Mouse (Mus musculus): ENCODE results near the gene Pkd1l1. TPM values are rescaled to one million over a fixed set of nuclear protein-coding genes. Genes with fewer than 3 reads are reported as not detected.

Gene Pkd1l1
- not detected in 2 replicates for polyA plus RNA-seq (2016; fragmentation: Nextera tagmentation; extraction: Ambion mirVana)

DNA sequence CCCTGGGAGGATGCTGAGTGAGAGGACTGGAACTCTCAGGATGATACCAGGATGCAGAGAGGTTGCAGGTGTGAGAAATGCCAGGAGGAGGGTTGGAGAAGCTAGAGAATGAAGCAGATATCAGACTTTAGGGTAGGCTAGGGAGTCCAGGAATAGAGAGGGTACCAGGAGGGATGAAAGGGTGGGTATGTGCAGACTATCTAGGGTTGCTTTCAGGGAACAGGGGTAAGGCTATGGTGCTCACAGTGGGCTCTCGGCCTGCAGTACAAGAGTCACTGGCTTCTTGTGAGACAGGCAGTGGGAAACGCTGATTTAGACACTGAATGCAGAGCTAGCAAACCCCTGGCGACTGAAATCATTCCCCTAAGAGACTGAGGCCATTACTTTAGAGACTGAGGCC lies at the start of gene Pkd1l1:
Gene Pkd1l1, minus strand, starts transcription at position 101 of the 400 bp plus-strand sequence.
- Histone ChIP-seq H3K9me3 (no peaks in the 10 kb centered on the region), H3K4me3 (no peak within 1 kb of the TSS), H3K27me3 (ENCODE audit: poor library complexity, severe bottlenecking) (no peaks in the 10 kb centered on the region), H3K4me1 (peaks cover 6% of the 10 kb centered on the region; the same call in 1 of the 2 replicates), H3K27ac (no peak within 1 kb of the TSS), H3K36me3 (replicated peaks) (no peaks in the 10 kb centered on the region)
- WGBS = 67% methylated on average over 3 of the region's 3 CpGs
- DNase-seq (ENCODE audit: extremely low spot score, low spot score) = no peak

DNA sequence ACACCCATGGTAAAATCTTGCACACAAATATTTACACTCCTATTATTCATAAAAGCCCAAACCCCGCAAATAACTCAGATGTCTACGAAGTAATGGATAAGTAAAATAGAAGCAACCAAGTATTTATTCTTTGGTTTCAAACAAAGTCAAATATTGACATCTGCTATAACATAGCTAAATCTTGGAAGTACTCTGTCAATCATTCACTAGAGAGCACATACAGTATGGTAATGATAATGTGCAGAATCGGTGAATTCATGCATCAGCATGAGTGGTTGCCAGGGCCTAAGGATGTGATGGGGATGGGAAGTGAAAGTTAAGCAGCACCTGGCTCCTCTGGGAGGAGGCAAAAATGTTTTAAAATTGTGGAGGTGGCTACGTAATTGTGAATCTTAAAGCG lies 47.1 kb upstream of the Pkd1l1 start:
- 95% methylated on average over 5 of the region's 5 CpGs for WGBS
- no peaks in the 10 kb centered on the region for H3K4me1 ChIP-seq

DNA sequence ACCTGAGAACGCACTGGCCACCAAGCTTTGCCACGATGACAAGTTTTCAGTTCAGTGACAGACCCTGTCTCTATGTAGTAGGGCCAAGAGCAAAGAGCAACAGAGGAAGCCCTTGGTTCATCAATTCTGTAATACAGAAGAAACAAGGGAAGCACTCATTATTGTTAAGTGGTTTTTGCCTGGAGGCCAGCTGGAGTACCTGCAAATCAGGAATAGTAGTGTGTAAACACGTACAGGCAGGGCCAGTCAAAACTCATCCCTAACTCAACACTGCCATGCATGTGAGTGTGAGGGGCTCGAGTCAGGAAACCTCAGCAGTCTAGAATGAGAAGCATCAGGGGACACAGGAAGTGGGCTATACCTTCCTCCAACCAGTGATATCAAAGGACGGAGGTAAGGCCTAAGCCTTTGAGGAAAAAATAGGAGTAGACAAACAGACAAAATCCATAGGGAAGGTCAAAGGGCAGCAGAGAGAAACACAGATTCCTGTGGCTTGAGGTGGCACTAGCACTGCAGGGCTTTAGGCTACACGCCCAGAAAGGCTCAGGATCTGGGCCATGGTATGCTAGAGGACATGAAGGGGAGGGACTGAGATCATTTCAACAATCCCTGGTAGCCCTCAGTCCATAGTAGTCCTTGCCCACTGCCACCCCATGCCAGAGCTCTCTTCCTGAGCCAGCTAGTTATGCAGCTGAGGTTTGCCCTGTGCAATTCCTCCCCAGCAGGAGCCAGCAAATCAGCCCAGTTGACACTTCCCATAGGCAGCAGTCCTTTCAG lies 45.6 kb upstream of the Pkd1l1 start:
- 80% methylated on average over 6 of the region's 6 CpGs for WGBS
- Histone ChIP-seq H3K36me3 (replicated peaks) (no peaks in the 10 kb centered on the region), H3K27ac (no peak overlapping the region), H3K4me3 (no peak overlapping the region), H3K9me3 (no peaks in the 10 kb centered on the region), H3K27me3 (ENCODE audit: poor library complexity, severe bottlenecking) (no peaks in the 10 kb centered on the region), H3K4me1 (no peaks in the 10 kb centered on the region)
- DNase-seq (ENCODE audit: extremely low spot score, low spot score) = no peak

More for the DNA sequence above, 47.1 kb upstream of the Pkd1l1 start:
- DNase-seq (ENCODE audit: extremely low spot score, low spot score) = no peak
- no peaks in the 10 kb centered on the region for H3K36me3 ChIP-seq (replicated peaks)
- H3K27me3 ChIP-seq (ENCODE audit: poor library complexity, severe bottlenecking) = no peaks in the 10 kb centered on the region
- no peak overlapping the region for H3K27ac ChIP-seq
- H3K9me3 ChIP-seq = no peaks in the 10 kb centered on the region
- H3K4me3 ChIP-seq = no peak overlapping the region

DNA sequence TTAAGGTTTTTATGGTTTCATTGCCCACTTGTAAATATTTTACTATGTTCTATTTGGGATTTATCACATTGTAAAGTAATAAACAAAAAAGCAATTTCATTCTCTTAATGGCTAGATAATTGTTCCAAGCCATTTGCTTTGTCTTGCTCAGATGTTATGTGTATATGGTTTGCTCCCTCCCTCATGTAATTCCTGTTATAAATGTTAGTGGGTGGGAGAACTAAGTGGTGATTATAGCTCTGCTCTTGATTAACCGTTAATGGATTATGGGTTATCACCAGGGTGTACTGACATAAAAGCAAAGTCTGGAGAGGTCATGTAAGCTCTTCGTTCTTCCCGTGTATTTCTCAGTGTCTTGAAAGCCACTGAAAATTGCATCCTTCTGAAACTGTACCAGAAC lies 41.7 kb upstream of the Pkd1l1 start:
- Histone ChIP-seq H3K36me3 (replicated peaks) (no peaks in the 10 kb centered on the region), H3K9me3 (no peaks in the 10 kb centered on the region), H3K4me1 (peaks cover 10% of the 10 kb centered on the region), H3K27ac (no peak overlapping the region), H3K27me3 (ENCODE audit: poor library complexity, severe bottlenecking) (no peaks in the 10 kb centered on the region), H3K4me3 (no peak overlapping the region)
- WGBS = 95% methylated on average over 3 of the region's 3 CpGs
- DNase-seq (ENCODE audit: extremely low spot score, low spot score) = no peak

DNA sequence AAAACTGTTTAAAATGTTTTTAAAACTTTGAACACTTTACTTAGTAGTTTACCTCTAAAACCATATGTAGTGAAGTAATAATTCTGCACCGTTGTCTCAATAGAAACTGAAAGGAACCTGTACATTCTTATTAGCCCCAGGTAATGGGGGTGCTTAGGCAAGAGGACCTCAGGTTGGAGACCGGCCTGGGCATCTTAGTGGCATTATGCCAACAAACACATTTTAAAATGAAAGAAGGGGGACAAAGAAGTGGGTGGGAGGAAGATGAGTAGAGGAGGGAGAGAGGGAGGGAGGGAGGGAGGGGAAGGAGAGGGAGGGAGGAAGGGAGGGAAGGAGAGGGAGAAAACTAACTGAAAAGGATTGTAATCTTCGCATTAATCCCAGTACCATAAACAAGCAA lies 38.3 kb upstream of the Pkd1l1 start:
- H3K27me3 ChIP-seq (ENCODE audit: poor library complexity, severe bottlenecking) = no peaks in the 10 kb centered on the region
- peak overlapping the region; percentile 96 for H3K27ac ChIP-seq
- peak overlapping the region; percentile 81 for H3K4me3 ChIP-seq
- H3K9me3 ChIP-seq = no peaks in the 10 kb centered on the region
- H3K36me3 ChIP-seq (replicated peaks) = peaks cover 25% of the 10 kb centered on the region
- DNase-seq (ENCODE audit: extremely low spot score, low spot score) = peak; percentile 17
- H3K4me1 ChIP-seq = peaks cover 25% of the 10 kb centered on the region
- WGBS = 1% methylated on average over 3 of the region's 3 CpGs

DNA sequence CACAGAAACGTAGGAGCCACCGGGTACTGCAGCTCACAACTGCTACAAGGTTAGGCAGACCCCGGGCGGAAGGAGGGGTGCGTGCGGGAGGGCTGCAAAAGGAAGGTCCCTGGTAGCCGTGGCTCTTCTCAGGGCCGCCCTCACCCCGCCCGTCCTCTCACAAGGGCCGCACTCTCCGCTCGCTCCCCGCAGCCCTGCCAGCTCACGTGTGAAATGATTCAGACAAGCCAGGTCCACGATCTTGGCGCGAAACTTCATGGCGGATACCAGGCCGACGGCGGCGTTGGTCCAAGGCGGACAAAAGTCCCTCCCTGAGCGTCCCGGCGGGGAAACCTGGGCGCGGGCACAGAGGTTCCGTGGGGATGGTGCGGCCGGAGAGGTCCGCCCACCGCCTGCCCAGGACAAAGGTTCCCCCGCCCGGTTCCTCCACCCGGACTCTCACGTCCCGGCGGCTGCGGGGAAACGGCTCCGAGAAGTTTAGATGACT lies 37.8 kb upstream of the Pkd1l1 start, which contains the start of gene Hus1:
Gene Hus1, minus strand, starts transcription at position 339 of the 487 bp plus-strand sequence.
- DNase-seq (ENCODE audit: extremely low spot score, low spot score) = peak; percentile 88
- under 1% methylated on average over 43 of the region's 43 CpGs for WGBS
- peak within 1 kb of the TSS; percentile 81 for H3K4me3 ChIP-seq

DNA sequence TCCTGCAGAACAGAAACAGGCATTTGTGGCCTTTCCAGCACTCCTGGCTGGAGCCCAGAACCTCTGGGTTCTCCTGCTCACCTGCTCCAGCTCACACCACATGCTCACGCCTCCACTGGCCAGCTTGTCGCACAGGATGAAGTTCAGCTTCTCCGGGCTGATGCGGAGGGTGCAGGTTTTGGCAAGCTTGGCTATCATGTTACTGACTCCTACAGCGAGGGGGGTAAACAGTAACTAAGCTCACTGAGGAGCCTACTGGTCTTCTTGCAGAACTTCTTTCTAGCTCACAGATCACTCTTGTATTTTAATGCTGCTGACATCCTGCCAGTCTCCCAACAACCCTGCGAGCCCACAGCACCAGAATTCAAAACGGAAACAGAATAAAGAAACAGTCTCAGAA lies 37.4 kb upstream of the Pkd1l1 start:
- Histone ChIP-seq H3K36me3 (replicated peaks) (peaks cover 35% of the 10 kb centered on the region), H3K27me3 (ENCODE audit: poor library complexity, severe bottlenecking) (no peaks in the 10 kb centered on the region)
- under 1% methylated on average over 7 of the region's 7 CpGs for WGBS

More for the DNA sequence above, 37.8 kb upstream of the Pkd1l1 start, which contains the start of gene Hus1:
- Histone ChIP-seq H3K36me3 (replicated peaks) (peaks cover 30% of the 10 kb centered on the region), H3K27me3 (ENCODE audit: poor library complexity, severe bottlenecking) (no peaks in the 10 kb centered on the region), H3K4me1 (peaks cover 25% of the 10 kb centered on the region), H3K27ac (peak within 1 kb of the TSS; percentile 96), H3K9me3 (no peaks in the 10 kb centered on the region)

DNA sequence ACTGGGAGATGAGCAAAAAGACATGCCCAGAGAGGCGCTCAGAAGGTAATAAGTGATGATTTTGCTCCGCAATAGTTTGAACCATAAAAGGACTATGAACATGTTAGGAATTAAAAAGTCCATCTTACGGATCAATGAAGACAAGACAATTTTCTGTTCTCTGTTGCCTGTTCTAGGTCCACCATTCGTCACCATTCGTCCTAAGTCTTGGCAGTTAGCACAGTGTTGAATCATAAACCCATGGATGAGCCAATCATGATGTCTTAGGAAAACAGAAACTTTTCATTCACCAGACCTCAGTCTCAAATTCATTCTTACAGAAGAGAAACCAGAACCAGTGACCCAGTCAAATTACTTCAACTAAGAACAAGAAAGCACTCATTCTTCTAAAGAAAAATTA lies 35.7 kb upstream of the Pkd1l1 start:
- Histone ChIP-seq H3K4me1 (peaks cover 25% of the 10 kb centered on the region), H3K9me3 (no peaks in the 10 kb centered on the region), H3K36me3 (replicated peaks) (peaks cover 51% of the 10 kb centered on the region), H3K27ac (no peak overlapping the region), H3K27me3 (ENCODE audit: poor library complexity, severe bottlenecking) (no peaks in the 10 kb centered on the region), H3K4me3 (no peak overlapping the region)
- 96% methylated on average over 5 of the region's 5 CpGs for WGBS
- no peak for DNase-seq (ENCODE audit: extremely low spot score, low spot score)

More for the DNA sequence above, 37.4 kb upstream of the Pkd1l1 start:
- peak overlapping the region; percentile 81 for H3K4me3 ChIP-seq
- peak overlapping the region; percentile 96 for H3K27ac ChIP-seq
- DNase-seq (ENCODE audit: extremely low spot score, low spot score) = no peak
- H3K9me3 ChIP-seq = no peaks in the 10 kb centered on the region
- H3K4me1 ChIP-seq = peaks cover 25% of the 10 kb centered on the region

DNA sequence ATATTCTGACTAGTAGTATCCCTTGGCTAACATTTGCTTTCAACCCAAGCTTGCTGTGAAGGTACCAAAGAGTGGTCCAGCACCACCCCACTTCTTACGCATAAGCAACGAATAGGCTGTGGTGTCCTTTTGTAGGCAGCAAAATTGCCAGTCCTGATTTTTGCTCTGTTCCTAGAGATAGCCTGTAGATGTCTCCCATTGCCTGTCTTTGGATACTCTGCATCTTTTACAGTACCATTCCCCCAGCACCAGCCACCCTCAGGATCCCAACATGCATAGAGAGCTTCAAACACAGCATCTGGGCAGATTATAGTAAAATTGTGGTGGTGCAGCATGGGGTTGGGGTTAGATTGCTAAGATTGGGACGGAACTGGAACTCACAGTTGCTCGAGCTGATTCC lies 15.0 kb upstream of the Pkd1l1 start:
- no peaks in the 10 kb centered on the region for H3K27me3 ChIP-seq (ENCODE audit: poor library complexity, severe bottlenecking)
- no peak overlapping the region for H3K27ac ChIP-seq
- WGBS = 73% methylated on average over 4 of the region's 4 CpGs
- peaks cover 13% of the 10 kb centered on the region; the same call in 1 of the 2 replicates for H3K4me1 ChIP-seq
- H3K36me3 ChIP-seq (replicated peaks) = peaks cover 27% of the 10 kb centered on the region
- H3K9me3 ChIP-seq = no peaks in the 10 kb centered on the region
- H3K4me3 ChIP-seq = no peak overlapping the region
- DNase-seq (ENCODE audit: extremely low spot score, low spot score) = no peak

DNA sequence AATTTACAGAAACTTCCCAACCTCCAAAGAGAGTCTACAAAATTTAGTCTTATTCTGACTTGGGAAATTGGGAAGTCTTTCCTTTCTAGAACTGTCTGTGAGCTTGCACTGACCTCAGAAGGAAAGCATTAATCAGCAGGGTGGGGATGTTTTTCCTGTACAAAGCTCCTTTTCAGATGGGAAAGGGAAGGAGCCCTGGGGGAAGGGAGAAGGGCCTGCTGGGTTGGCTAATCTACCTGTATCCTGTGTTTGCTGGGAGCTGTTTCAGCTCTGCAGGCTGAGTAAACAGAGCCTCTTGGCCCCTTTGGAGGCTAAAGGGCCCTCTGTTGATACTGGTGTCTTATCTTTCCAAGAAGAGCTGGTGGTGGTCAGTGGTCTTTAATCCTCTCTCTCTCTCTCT lies 13.0 kb upstream of the Pkd1l1 start:
- Histone ChIP-seq H3K4me3 (no peak overlapping the region), H3K36me3 (replicated peaks) (peaks cover 7% of the 10 kb centered on the region), H3K27ac (no peak overlapping the region), H3K27me3 (ENCODE audit: poor library complexity, severe bottlenecking) (no peaks in the 10 kb centered on the region), H3K4me1 (peaks cover 13% of the 10 kb centered on the region; the same call in 1 of the 2 replicates), H3K9me3 (no peaks in the 10 kb centered on the region)
- no peak for DNase-seq (ENCODE audit: extremely low spot score, low spot score)

DNA sequence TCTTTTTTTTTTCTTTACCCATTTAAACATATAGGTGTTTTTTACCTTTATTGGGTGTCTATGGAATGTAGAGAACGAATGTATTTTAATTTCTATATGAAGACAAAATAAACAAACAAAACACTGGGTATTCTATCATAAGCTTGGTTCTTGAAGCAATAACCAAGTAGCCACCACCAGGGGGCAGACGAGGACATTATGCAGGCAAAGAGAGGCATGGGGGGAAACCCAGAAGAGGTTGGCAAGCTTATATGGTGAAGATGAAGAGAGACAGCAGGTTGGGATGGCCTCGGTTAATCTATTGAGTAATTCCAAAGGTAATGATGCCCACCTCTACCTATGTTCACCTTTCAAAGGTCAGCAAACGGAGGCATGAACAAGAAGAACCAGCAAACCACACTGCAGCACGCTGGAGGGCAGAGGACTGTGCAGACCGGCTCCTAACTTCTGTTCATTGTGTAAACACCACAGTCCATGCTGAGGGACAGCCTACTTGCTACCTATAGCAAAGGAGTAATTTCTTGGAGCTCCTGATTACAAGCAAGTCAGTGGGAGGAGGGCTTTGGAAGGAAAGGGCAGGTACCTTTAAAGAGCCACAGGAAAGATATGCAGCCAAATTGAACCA lies 10.3 kb upstream of the Pkd1l1 start:
- peak; percentile 65 for DNase-seq (ENCODE audit: extremely low spot score, low spot score)
- no peaks in the 10 kb centered on the region for H3K27me3 ChIP-seq (ENCODE audit: poor library complexity, severe bottlenecking)
- H3K36me3 ChIP-seq (replicated peaks) = no peaks in the 10 kb centered on the region
- no peak overlapping the region for H3K4me3 ChIP-seq
- no peak overlapping the region for H3K27ac ChIP-seq
- 42% methylated on average over 6 of the region's 6 CpGs for WGBS
- peaks cover 13% of the 10 kb centered on the region; the same call in 1 of the 2 replicates for H3K4me1 ChIP-seq
- no peaks in the 10 kb centered on the region for H3K9me3 ChIP-seq

DNA sequence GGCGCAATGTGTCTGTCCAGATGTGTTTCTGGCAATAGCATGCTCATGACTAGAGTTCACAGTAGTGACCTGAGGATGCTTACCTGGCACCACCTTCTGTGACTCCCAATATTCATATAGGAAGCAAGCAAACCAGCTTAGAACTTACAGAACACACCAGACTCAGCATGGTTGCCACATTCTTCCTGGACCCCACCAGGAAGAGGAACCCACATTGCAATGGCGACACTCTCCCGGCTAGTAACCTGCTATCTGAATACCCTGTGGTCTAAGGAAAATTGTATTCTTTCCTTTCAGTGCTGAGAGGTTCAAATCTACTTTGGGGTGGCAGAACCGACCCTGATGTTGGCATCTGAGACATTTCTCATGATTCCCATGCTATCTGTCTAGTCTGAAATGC lies 5.1 kb upstream of the Pkd1l1 start:
- H3K27ac ChIP-seq = no peak overlapping the region
- 86% methylated on average over 4 of the region's 4 CpGs for WGBS
- H3K9me3 ChIP-seq = no peaks in the 10 kb centered on the region

DNA sequence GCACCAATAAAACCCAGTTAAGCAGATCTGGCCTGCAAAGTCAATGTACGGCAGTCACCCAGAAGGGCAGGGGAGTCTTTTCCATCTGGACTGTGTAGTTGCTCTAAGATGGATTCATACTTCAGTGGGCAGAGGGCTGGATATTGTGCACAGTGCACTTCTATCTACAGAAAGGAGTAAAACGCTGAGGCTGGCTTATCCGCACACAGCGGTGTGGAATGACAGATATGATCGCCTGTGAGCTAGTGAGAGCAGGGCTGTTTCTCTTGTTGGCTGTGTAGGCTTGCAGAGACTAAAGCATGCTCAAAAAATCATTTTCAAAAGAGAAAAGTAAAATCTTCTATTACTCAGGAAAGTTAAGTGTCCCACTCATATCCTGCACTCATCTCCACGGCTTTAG lies 973 bp downstream of the Pkd1l1 start:
- H3K9me3 ChIP-seq = no peaks in the 10 kb centered on the region
- WGBS = 94% methylated on average over 6 of the region's 6 CpGs
- no peak overlapping the region for H3K4me3 ChIP-seq
- no peaks in the 10 kb centered on the region for H3K27me3 ChIP-seq (ENCODE audit: poor library complexity, severe bottlenecking)
- H3K27ac ChIP-seq = no peak overlapping the region
- H3K36me3 ChIP-seq (replicated peaks) = no peaks in the 10 kb centered on the region
- H3K4me1 ChIP-seq = peaks cover 6% of the 10 kb centered on the region; the same call in 1 of the 2 replicates
- no peak for DNase-seq (ENCODE audit: extremely low spot score, low spot score)

More for the DNA sequence above, 5.1 kb upstream of the Pkd1l1 start:
- Histone ChIP-seq H3K4me3 (no peak overlapping the region), H3K36me3 (replicated peaks) (no peaks in the 10 kb centered on the region), H3K27me3 (ENCODE audit: poor library complexity, severe bottlenecking) (no peaks in the 10 kb centered on the region), H3K4me1 (peaks cover 6% of the 10 kb centered on the region; the same call in 1 of the 2 replicates)
- no peak for DNase-seq (ENCODE audit: extremely low spot score, low spot score)
